Mouse (Mus musculus): ENCODE data around the gene Mtap.

Mtap gene

GRCm38 (mm10) chr4:89136906-89137541, at the start of gene Mtap:
TSS of gene Mtap (plus strand) at chr4:89137122.
- DNase-seq (ENCODE audit: low spot score): peak; percentile 79

DNA sequence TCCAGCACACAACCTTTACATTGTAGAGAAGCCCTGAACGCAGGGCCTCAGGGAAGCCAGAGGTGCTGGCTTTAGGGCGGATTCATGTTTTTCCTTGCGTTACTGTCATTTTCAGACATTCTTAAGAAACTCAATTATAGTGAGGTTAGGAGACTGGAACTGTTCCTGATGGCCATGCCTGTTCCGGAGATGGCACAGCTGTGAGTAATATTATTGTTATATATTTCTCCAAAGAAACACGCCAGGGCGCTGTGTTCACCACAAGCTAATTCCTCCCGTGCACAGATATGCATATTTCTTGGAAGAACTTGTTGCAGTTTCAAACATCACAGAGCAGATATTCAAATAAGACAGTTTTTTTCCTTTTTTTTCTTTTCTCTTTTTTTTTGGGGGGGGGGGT, 47.8 kb upstream of the Mtap start:
- DNase-seq (ENCODE audit: low spot score): no peak

- DNase-seq (ENCODE audit: low spot score): no peak
Measured at GRCm38 (mm10) chr4:89090217-89090616, 46.7 kb upstream of the Mtap start.

DNA sequence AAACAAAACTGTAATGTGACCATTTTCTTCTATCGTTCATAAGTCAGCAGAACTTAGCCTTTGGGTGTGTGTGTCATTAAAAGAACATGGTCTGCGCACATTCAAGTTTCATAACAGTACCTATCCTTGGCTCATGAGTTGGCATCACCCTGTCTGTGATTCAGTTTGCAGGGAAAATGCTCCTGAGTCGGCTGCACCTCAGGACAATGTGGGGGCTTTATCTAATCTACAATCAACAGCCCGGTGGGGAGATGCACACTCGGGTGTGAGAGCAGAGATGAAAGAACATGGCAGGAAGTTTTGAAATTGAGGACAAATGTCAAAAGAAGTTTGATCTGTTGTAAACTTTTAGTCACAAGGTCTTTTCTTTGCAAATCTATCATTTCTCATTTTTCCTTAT, 44.8 kb upstream of the Mtap start:
- DNase-seq (ENCODE audit: low spot score): no peak

GRCm38 (mm10) chr4:89094773-89095172, 42.1 kb upstream of the Mtap start:
- no peak for DNase-seq (ENCODE audit: low spot score)

- DNase-seq (ENCODE audit: low spot score): no peak
Measured at GRCm38 (mm10) chr4:89098261-89098660, 38.7 kb upstream of the Mtap start.

DNA sequence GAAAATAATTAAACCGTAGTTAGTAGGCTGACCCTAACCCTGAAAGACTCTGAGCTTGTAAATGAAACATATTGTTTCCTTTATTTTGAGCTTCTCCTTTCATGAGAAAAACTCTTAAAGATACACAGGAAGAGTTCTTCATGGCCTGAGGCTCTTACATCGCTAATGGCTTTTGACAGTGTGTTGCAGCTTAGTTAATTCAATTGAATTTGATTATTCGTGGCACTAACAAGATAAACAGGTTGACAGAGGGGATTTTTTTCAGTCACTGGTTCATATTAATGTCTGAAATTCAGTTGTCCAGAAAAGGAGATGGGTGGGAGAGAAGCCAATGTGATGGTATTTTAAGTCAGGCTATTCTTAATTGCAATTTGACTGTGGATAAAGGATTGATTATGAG, 35.6 kb upstream of the Mtap start:
- no peak for DNase-seq (ENCODE audit: low spot score)

- no peak for DNase-seq (ENCODE audit: low spot score)
Measured at GRCm38 (mm10) chr4:89102283-89102682, 34.6 kb upstream of the Mtap start.

DNA sequence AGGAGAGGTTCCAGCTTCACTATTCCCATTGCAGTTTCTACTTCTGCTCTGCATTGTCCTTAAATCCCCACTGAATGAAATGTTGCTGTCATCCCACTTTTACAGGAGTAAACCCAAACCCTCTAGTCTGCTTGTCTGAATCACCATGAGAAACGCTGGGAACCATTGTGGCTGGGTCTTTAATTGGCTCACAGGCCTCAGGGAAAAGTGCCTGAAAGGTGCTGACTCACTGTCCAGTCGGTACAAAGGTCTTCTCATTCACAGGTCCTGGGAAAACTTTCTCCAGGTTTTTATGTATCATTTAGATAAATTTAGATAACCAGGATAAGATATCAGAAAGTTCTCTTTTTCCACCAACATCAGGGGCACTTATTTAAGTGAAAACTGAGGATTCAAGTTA, 31.4 kb upstream of the Mtap start:
- DNase-seq (ENCODE audit: low spot score): no peak

GRCm38 (mm10) chr4:89106505-89106904, 30.4 kb upstream of the Mtap start:
- no peak for DNase-seq (ENCODE audit: low spot score)

DNA sequence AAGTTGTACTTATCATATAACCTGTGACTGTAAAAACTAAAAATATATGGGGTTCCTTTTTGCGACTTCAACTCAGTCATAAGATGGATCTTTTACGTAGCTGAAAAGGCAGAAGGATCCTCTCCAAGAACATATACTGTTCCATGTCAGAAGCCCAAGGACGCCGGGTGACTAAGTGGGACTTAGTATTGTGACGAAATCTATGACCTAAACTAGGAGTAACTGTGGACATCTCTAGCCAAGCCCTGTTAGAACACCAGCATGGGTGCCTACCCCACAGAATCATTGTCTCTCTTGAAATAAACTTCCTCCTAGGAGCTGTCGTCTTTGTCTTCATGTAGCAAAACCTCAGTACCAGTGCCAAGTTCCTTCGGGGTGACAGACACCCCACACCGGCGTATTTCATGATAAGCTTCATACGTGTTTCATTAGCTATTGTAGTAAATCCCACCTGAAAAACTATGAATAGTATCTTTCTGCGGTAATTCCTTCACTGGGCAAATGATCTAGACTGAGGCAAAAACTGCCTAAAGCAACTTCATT, 24.7 kb upstream of the Mtap start:
- no peak for DNase-seq (ENCODE audit: low spot score)

DNA sequence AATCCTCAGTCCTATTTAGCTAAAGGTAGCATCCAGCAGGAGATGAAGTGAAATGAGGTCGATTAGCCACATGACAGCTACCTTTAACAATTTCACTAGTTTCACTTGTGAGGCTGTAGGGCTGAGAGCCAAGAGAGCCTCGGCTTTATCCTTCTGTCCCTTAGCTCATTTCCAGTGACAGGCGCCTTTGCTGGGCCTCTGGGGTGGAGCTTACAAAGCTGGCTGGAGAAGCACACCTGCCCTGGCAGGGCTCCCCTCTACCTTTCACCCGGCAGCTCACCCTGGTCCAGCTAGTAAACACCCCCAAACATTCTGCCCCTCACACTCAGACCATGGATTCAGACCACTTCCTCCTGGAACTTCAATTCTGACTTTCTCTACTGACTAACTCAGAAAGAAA, 24.1 kb upstream of the Mtap start:
- no peak for DNase-seq (ENCODE audit: low spot score)

DNA sequence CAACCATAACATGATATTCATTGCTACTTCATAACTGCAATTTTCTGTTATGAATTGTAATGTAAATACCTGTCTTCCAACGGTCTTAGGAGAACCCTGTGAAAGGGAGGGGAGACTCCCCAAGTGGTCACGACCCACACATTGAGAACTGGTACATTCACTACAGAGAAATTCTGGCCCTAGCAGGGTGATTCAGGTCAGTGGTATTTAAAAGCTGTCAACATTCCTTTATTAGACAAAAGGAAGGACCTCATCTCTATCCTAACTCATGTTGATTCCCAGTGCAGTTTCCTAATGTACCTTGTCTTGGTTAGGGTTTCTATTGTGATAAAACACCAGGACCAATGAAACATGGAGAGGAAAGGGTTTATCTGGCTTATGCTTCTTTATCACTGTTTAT, 20.9 kb upstream of the Mtap start:
- no peak for DNase-seq (ENCODE audit: low spot score)

DNA sequence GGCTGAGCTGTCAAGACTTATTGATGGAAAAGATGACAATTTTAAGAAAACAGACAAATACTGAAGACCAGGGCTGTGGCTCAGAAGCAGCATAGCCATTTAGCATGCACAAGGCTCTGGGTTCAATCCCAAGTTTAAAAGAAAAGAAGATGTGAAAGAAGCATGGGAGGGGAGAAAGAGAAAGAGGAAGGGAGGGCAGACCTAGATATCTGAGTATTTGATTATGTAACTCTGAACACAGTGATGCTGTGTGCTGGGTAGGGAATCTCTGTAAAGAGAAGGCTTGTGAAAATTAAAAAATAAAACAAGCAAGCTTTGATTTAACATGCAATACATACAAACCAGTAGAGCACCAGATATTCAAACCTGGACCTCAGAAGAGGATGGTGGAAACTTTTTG, 17.0 kb upstream of the Mtap start:
- DNase-seq (ENCODE audit: low spot score): no peak

- DNase-seq (ENCODE audit: low spot score): no peak
Measured at GRCm38 (mm10) chr4:89120353-89120752, 16.6 kb upstream of the Mtap start.

GRCm38 (mm10) chr4:89123446-89124243, 13.3 kb upstream of the Mtap start:
- DNase-seq (ENCODE audit: low spot score): no peak

GRCm38 (mm10) chr4:89127674-89128073, 9.2 kb upstream of the Mtap start:
- no peak for DNase-seq (ENCODE audit: low spot score)

GRCm38 (mm10) chr4:89128080-89128936, 8.6 kb upstream of the Mtap start:
- DNase-seq (ENCODE audit: low spot score): no peak

DNA sequence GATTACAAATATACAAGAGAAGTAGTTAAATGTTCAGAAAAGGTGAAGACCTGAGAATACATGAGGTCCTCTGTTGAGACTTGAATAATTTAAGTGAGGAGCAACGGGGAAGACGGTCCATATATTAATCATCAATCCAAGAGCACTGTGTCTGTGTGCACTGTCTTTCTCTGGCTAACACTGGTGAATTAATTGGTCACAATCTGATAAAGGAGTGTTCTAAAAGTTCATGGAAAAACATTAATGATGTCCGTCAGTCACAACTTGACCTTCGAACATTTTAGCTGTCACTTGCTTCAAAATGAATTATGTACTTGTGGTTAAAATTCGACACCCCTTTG, 8.0 kb upstream of the Mtap start:
- no peak for DNase-seq (ENCODE audit: low spot score)

DNA sequence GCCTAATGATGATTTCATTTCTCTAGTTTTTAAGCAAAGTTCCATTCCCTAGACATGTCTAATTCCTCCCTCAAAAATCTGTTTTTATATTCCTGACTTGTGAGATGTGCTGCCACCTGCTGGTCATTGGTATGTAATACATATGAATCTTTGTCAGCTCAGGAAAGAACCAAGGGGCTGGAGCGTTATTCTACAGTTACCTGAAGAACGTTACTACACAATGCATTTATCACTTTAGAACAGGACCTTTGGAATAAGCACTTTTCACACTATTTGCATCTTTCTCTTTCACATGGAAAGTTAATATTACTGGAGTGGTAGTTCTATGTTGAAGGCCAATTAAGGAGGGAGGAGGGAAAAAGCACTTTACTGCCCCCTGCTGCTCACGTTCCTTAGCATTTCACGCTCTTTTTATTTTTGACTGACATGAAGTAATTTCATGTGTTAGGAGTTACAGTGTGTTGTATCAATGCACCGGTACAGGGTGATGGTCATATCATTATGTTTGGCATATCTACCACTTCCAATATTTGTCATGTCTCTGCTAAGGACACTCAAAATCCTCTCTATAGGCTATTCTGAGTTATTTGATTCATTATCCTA, 7.5 kb upstream of the Mtap start:
- peak; percentile 64 for DNase-seq (ENCODE audit: low spot score)

GRCm38 (mm10) chr4:89131795-89132194, 5.1 kb upstream of the Mtap start:
- no peak for DNase-seq (ENCODE audit: low spot score)

- DNase-seq (ENCODE audit: low spot score): no peak
Measured at GRCm38 (mm10) chr4:89136356-89136755, 566 bp upstream of the Mtap start.

Data from T-cell, adult 2 months (primary cell).